Mouse (Mus musculus) NIH3T3 (cell line): ENCODE measurements at regions not wholly inside any gene's neighbourhood (a gene's known extent, or its start where the extent isn't known, plus 50 kb on each side); places are given as distances from the start of the nearest gene placed in this dataset.

Experiments used
- DNase-seq: peaks from one replicate; pipeline ENCODE4 v3.0.0-alpha.2; 2012; ENCODE audit warnings: low read depth

DNA sequence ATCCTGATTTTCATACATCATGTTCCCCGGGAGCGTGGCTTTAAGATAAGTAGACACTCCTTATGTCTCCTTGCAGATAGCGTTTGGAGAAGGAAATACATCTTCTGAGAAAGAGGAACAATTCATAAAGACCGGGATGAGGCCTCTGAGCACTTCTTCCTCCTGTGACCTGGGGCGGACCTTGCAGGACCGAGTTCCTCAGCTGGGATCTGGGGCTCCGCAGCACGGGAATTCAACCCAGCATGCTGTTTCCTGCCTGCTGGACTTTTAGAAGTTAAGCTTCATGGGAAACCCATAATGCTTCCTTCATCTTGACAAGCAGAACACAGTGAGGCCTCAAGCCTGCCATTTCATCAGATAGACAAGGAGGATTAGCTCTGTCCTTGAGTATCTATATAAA is 491.4 kb downstream of the Fam19a5 start:
- DNase-seq: no peak

DNA sequence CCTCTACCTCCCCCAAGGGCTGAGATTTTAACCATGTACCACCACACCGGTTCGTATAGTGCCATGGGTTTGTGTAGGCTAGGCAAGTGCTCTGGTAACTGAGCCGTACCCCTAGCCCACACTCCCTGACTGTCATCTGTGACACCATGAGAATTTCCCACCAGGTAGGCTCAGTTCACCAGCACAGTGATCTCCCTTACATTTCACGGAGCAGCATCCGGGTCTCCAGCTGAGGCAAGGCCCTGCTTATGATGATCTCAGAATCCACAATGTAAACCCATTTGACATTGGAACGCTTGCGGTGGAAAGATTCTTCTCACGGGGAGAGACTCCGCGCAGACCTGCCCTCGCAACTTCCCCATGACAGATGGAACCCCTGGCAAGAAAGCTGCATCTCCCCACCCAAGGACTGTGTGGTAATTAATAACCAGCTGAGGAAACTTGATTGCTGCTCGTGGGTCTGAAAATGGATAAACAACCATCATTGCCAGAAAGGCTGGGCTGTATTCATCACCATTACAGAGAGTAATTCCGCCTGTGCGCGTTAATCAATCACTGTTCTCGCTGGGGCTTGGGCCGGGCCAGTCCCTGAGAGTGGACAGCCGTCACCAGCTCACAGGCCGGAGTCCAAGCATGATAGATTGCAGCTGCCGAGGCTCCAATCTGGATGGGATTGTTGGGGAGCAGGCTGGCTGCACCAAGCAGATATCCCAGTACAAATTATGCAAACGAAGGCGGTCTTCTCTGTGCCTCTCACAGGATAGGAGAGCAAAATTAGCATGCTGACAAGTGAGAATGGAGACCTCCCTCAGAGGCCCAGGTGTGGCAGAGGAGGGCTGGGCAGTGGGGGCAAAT is 492.3 kb downstream of the Fam19a5 start:
- no peak for DNase-seq

DNA sequence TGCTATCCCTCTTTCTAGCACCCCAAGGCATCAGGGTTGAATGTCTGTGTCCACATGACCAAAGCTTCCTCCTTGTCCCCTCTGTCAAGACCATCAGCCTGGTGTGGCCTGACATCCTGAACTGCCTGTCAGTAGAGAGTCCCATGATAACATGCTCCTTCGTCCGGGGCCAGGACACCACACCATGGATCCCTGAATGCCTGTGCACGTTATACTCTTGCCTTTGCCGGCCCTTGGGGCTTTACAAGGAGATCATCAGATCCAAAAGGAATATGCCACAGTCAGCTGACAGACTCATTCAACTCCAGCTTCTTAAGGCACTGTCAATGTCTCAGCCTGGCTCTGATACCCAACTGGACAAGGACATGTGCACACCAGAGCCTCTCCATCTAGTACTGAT is 493.5 kb downstream of the Fam19a5 start:
- no peak for DNase-seq

DNA sequence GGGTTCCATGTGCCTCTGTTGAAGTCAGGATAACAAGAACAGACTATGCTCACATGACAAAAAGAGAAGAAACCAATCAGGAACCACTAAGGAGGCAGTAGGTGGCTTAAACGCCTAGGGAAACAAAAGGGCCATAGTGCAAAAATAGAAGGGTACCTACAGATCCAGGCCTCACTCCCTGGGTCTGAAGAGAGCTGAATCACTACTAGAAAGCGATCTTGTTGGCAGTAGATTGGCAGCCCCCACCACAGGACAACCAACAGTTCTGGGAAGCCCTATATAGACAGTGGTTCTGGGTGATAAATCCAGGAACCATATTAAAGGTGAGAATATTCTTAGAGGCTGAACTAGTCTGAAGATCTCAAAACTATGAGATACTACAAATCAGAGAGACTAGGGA is 498.7 kb downstream of the Fam19a5 start:
- no peak for DNase-seq

DNA sequence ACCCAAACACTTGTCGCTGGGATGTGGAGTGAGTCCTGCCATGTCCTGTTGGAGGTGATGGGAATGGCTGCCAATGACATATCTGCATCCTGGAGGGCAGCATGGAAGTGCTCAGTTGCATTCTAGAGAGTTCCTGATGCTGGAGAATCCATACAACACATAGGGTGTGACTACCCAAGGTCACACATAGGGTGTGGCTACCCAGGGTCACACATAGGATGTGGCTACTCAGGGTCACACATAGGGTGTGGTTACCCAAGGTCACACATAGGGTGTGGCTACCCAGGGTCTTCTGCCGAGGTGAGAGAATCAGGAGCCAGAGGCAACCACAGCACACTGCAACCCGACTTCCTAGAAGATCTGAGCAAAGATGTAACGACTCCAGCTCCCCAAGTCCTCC is 514.0 kb downstream of the Fam19a5 start:
- no peak for DNase-seq

DNA sequence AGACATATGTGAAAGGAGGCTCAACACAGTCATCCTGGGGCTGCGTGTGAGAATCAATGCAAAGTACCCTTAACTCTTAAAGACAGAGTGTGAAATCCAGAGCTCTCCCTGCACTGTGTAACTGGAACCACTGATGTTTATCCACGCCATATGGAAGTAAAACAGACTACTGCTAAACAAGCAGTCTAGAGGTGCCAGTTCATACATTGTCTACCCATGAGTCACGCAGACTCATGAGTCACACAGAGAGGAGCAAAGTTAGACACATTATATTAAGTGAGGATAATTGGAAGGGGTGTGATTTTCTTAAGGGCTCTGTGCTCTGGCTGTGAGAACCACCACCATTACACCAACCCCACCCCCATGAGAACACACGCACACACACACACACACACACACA is 516.8 kb downstream of the Fam19a5 start:
- peak; percentile 9 for DNase-seq

DNA sequence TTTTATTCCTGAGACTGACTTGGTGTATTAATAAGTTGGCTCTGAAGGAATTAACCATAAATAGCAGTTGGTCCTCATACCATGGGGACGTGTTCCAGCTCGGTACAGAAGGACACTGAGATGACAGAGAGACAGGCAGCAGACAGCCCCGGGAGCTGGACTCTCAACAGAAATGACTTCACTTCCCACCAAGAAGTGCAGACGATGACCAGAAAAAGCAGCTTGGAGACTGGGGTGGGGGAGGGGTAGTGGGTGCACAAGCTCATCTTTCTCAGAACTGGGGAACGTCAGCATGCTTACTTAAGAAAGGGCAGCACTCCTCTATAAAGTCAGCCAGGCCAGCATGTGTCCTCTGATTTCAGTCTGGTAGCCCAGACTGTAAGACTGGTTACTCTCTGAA is 518.9 kb downstream of the Fam19a5 start:
- no peak for DNase-seq

DNA sequence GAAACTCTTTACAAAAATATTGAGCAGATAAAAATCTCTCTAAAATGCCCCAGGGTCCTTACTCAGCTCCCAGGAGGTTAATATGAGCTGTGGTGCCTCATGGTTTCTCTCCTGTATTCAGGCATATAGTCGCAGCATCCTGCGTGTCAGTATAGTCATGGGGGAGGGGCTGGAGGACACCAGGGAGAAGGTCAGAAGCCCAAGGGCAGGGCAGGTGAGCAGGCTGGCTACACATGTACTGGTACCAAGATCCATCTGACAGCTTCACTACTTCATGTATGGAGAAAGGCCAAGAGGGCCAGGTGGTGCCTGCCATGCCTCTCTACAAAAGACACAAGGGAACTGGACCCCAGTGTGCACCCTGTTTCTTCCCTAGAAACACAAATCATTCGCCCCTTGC is 524.4 kb downstream of the Fam19a5 start:
- DNase-seq: no peak

DNA sequence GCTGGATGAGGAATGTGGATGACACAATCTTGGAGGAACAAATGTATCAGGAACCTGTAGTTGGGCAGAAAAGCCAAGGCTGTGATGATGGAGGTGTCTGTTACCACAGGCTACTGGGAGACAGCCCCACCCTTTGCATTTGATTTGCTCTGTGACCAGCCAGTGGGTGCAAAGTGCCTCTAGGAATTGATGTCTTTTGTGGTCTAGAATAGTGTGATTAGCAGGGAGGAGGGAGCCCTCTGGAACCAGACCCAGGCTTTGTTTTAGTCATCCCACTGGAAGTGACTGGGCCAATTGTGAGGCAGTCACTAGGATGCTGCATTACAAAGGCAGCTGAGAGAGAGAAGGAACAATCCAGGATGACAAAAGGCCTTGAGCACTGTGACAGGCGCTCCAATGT is 527.4 kb upstream of the Zdhhc25 start:
- DNase-seq: no peak

DNA sequence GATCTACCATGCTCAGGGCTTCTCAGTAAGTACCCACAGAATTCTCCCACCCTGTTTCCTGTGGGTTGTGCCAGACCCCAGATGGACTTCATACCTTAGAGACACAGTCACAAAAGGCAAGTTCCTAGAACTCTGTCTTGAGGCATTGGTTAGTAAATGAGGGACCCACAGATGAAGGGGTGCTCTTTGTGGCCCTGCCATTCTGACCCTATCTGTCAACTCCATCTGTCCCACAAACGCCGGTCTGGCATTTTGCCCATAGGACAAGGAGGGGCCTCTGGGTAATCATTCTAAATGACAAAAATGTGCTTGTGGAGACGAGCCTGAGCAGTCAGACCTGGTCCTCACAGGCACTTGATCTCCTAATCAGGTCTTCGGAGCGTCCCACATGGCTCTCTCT is 516.2 kb upstream of the Zdhhc25 start:
- no peak for DNase-seq

DNA sequence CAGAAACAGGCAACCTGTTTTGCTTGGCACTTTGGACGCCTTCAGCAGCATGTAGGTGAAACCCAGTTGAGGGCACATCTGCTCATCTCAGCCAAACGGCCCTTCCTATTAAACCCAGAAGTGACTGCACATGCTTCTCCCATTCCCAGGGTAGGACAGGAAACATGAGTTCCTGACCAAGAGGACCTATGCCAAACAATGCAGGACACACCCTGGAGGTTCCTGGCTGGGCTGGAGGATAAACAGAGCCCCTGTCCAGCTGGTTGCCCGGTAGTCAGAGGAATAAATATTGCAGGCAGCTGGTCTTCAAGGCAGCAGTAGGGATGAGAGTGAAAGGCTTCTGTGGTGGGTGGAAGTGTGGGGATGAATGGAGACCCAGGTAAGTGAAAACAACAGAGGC is 514.5 kb upstream of the Zdhhc25 start:
- no peak for DNase-seq

DNA sequence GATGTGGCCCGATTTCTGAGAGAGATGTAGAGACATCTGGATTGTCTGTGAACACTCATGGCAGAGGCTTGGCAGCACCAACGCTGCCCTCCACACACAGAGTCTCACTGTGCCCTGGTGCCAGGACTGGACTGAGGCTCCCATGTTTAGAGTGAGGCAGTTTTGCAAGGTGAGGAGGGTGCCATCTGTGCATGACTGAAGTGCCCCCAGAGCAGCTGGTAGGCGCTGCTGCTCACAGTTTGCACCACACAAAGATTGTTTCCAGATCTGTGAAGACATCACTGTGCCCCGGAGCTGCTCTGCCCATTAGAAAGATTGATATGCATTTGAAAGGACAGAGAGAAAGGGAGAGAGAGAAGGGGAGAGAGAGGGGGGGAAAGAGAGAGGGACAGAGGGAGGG is 510.6 kb upstream of the Zdhhc25 start:
- DNase-seq: no peak

DNA sequence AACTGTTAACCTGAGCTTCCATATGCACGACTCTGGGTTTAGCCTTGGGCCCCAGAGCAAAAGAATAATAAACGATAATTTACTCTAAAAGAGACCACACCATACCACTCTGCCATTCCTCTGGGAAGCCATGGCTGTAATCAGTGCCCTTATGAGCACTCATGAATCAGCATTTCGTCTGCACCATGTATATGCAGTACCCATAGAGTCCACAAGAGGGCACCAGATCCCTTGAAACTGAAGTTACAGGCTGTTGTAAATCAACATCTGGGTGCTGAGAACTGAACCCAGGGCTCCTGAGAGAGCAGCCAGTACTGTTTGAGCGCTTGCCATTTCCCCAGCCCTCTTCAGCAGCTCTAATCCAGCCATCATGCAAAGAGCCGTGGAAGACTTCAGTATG is 508.7 kb upstream of the Zdhhc25 start:
- peak; percentile 6 for DNase-seq

DNA sequence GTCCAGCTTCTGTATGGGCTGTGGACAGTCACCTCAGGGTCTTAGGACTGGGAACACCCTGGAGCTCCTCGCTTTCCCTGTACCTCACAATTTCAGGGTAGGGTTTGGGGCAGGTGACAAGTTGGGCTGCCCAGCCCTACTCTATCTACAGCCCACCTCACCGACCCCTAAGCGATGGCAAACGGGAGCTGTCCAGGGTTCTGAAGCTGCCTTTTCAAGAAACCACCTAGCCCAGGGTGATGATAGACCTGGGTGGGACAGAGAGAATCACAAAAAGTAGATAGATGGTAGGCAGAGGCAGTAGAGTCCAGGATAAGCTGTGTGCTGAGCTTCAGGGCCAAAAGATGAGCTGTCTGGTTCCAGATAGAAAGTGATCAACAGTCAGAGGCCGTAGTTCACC is 479.7 kb upstream of the Zdhhc25 start:
- no peak for DNase-seq

DNA sequence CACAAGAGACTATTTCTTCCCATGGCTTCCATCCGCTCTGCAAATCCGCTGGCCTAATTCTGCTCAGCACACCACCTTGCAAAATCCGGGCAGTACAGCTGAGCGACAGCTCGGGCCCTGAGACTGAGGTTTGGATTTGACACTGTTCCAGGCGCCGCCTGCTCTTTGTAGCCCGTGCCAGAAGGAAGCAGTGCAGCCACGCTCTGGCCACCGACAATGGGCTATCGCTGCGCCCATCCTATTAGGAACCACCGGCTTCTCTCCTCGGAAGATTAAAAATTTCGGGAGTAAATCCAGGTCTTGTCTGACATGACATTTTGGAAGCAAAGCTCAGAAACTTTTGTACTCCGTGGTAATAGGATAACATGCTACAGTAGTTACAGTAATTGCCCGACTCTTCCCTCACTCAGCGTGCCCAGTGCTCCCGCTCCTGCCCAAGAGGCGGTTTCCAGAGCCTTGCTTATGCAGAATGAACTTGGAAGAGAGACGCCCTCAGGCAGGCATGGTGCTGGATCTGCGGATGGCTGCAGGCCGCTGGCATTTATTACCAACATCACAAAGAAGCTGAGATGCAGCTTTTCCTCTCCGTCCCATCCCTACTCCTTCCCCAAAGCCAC is 476.1 kb upstream of the Zdhhc25 start:
- no peak for DNase-seq

DNA sequence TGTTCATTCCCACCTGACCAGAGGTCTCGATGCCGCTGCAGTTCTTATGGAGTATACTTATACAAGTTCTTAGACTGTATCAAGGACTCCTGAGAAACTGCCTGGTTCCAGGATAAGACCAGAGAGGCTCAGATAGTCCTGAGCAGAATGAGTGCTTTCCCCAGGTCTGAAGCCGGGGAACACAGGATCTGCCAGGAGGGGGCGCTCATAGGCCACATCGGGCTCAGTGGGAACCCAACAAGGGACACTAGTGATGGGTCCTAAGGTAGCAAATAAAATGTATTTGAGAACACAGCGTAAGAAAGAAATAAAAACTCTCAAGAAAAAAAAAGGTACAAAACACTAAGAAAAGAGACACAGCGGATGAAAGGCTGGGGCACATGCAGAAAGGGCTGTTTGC is 454.0 kb upstream of the Zdhhc25 start:
- DNase-seq: peak; percentile 50

DNA sequence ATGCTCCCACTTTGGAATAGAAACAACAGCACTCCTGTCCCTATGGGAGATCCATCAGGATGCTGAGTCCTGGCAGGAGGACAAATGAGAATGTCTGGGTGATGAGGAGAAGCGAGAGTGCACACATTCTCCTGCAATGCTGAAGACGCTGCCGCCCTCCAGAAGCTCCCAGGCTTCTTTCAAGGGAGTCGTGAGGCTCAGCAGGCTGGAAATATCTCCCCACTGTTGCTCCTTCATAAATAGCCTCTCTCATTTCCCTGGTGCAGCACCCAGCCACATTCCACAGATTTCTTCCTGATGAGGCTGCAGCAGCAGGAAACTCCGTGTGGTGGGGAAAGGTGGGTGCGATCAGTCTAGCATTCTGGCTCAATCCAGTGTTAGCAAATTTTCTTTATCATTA is 448.9 kb upstream of the Zdhhc25 start:
- no peak for DNase-seq

DNA sequence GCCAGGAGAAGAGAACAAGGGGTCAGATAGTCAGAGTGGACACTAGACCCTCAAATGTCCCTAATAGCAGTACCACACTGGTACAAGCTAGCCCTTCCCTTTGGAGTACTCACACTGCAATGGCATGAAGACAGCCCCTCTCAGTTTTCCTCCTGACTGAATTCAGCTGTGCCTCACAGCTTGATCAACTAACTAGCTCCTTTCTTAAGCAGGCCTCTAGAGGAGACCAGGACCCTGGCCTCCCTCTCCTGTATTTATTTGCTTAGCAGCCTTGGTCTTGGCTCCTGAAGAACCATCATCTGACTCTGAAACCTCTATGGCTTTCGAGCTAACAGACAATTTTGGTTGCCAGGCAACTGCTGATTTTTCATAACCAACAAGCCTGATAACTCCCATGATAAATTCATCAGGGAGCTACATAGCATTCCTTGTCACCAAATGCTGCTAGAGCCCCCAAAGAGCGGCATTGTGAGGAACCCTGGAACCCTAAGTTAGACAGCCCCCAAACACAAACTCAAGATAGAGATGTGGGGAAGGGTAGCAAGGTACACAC is 440.4 kb upstream of the Zdhhc25 start:
- DNase-seq: no peak

DNA sequence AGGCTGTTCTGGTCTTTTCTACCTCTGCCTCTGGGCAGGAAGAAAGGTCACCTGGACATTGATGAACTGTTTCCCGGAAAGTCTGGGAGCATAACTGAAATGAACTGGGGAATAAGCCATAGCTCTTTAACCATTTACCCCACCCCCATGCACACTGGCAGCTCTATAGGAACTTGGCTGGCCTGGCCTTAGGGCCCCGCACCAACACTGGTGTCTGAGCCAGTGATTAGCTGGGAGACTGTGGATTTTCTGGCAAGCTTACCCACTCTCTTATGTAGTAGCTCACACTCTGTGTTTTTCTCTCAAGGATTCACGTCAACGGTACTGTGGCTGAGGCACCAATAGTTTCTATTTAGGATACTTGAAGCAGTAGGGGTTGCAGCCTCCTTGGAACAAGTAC is 439.8 kb upstream of the Zdhhc25 start:
- DNase-seq: no peak

DNA sequence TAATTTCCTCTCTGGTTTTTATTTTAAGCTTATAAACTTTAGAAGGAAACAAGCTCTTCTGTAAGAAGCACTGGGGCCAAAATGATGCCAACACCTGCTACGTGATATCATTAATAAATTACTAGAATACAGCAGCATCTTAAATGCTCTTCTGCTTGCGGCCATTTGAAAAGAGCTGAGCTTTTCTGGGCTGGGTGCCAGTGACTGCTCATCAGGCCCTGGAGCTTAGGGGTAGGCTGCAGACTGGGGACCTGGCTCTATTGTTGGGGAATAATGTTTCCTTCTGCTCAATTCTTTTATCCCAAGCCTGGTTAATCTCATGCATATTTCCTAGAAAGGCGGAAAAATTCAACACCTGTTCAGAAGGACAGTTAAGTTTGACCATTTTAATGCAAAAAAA is 436.7 kb upstream of the Zdhhc25 start:
- DNase-seq: no peak

DNA sequence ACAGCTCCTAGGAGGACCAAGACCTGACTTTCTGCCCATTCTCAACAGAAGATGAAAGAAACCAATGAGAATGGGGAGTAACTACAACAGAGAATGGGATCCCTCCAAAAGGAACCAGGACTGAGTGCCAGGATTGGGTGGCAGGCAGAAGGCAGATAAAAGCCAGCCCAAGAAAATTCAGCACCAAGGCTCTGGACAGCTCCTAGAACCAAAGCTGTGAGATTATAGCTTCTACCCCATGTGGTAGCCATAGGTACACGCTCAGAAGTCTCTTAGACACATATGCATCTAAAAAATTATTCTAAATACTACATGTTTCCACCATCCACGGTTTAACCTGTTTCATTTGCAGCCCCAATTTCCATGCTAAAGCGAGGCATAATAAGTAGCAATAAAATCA is 425.8 kb upstream of the Zdhhc25 start:
- peak; percentile 66 for DNase-seq

DNA sequence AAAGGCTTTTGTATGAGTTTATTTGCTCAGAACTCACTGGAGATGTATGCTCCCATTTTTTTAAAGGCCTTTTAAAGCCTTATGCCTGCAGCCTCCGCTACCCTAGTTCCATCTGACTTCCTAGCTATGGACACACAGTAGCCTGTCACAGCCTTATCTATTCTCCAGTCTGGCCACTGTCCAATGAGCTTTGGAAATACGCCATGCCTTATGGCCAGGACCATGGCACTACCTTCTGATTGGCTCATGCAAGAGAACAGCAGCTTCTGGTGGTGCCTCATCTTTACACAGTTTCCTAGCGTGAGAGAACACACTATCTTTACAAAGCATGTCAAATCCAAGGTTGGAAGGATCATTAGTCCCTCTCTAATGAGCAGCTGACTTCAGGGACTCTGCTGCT is 424.1 kb upstream of the Zdhhc25 start:
- DNase-seq: no peak

DNA sequence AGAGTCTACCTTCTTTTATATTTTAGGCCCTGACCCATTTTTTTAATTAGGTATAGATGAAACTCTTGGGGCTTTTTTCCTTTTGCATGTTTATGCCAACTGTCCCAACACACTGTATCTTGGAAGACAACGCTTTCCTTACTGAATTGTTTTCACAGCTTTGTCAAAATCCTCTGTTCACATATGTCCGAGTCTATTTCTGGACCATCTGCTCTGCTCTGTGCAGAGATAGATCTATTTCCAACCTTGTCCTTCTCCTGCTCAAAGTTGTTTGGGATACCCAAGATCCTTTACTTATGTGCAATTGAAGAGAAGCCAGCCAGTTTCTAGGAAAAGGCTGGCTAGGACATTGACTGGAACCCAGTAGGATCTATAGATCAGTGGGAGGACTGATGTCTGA is 403.6 kb upstream of the Zdhhc25 start:
- DNase-seq: no peak

DNA sequence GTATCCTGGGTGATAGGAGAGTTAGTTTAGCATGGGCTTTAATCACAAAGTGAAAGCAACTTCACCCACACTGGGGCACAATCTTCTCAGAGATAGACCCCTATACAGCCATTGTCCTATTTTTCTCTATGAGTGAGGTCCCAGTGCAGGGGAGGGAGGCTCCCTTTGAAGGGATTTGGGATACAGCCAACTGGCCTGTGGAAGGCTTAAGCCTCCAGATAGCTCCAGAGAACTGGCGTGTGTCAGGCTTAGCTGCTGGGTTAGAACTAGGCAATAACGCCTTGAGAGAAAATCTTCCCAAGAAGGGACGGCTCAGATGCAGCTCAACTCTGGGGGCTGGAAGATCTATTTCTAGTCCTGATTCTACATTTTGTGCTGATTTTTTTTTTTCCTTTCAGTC is 397.4 kb upstream of the Zdhhc25 start:
- DNase-seq: no peak
